Mouse (Mus musculus): ENCODE measurements at regions not wholly inside any gene's neighbourhood (a gene's known extent, or its start where the extent isn't known, plus 50 kb on each side); places are given as distances from the start of the nearest gene placed in this dataset.

DNA sequence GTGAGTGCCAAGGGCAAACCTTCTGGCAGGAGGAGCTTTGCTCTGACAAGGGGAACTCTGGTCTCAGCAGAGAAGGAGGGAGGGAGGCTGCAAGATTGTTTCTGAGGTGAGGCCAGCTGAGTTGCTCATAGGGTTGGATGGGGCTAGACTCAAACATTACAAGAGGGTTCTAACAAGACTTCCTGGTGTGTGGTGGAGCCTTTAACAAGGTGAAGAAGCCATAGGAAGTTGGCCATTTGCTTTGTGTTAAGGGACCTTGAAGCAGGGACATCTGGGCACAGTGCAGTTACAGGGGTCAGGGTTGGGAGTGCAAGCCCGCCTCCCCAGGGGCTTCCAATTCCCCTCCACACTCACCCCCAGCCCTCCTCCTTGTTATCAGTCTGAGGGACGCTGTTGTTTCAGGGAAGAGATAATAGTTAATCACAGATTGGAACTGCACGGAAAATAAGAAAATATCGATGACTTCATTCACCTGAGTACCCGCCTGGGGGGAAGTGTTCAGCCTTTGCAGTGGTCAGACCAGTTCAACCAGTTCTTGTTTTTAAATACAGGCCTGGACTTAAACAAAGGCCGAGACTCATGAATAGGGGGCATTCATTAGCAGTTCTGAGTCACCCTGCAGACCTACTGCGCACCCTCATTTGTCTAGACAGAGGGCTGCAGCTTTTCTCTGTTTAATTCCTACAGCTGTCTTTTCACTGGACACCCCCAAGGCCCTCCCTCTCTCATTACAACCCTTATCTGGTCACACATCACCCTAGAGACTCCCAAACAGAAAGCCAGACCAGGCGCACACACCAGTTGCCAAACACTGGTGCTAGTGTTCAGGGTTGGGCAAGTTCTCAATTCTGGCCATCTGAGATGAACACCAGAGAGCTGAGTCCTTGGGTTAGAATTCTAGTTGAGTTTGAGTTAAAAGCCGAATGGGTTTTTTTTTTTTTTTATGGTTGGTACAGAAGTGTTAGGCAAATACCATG is 139.5 kb downstream of the Bcl2l11 start:
- TF ChIP-seq CTCF (IDR thresholded peaks at IDR 0.05; ENCODE audit: control insufficient read depth, insufficient read depth, insufficient replicate concordance, low read depth, low read length): no peak
- no peak for TF ChIP-seq POLR2A (IDR thresholded peaks at IDR 0.05; ENCODE audit: control insufficient read depth, low read depth, low read length)

DNA sequence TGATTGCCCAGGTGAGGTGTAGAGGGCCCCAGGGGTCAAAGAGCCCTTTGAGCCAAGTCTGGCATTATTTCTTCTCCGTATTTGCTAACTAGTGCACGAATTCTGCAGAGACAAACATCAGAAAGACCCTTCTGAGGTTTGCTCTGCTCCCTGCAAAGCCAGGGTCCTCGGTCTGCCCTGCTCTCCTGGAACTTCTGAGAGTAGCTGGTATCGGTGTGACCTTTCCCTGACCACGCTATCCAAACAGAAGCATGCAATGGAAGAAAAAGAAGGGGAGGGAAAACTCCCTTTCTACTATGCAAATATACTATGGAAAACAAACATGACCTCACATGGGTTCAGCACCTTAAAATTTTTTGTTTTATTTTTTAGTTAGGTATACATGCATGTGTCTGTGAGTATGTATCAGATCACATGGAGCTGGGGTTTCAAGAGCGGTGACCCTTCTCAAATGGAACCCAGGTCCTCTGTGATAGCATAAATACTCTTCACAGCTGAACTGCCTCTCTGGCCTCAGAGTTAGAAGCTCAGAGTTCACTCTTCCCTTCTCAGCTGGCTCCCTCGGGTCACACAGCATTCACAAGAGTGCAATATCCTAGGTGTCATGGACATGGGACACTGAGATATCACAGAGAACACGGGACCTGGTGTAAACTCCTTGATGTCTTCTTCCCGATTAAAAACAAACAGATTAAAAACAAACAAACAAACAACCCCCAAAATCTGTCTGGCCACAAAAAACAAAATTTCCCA is 144.7 kb downstream of the Bcl2l11 start:
- no peak overlapping the region for H3K27ac ChIP-seq (ENCODE audit: control insufficient read depth, insufficient read depth, low read depth, low read length)
- TF ChIP-seq POLR2A (IDR thresholded peaks at IDR 0.05; ENCODE audit: control insufficient read depth, low read depth, low read length): no peak
- no peak for TF ChIP-seq CTCF (IDR thresholded peaks at IDR 0.05; ENCODE audit: control insufficient read depth, insufficient read depth, insufficient replicate concordance, low read depth, low read length)
- no peaks in the 10 kb centered on the region for H3K4me1 ChIP-seq (ENCODE audit: control insufficient read depth, insufficient read depth, low read length)
- no peaks in the 10 kb centered on the region for H3K36me3 ChIP-seq (ENCODE audit: control insufficient read depth, insufficient read depth, low read length)
- H3K27me3 ChIP-seq (ENCODE audit: control insufficient read depth, insufficient read depth, low read length): no peaks in the 10 kb centered on the region
- H3K4me3 ChIP-seq (ENCODE audit: control insufficient read depth, low read depth, low read length): no peak overlapping the region

More for the DNA sequence above, 139.5 kb downstream of the Bcl2l11 start:
- Histone ChIP-seq H3K27me3 (ENCODE audit: control insufficient read depth, insufficient read depth, low read length) (no peaks in the 10 kb centered on the region), H3K4me3 (ENCODE audit: control insufficient read depth, low read depth, low read length) (no peak overlapping the region), H3K4me1 (ENCODE audit: control insufficient read depth, insufficient read depth, low read length) (no peaks in the 10 kb centered on the region), H3K27ac (ENCODE audit: control insufficient read depth, insufficient read depth, low read depth, low read length) (no peak overlapping the region), H3K36me3 (ENCODE audit: control insufficient read depth, insufficient read depth, low read length) (no peaks in the 10 kb centered on the region)

DNA sequence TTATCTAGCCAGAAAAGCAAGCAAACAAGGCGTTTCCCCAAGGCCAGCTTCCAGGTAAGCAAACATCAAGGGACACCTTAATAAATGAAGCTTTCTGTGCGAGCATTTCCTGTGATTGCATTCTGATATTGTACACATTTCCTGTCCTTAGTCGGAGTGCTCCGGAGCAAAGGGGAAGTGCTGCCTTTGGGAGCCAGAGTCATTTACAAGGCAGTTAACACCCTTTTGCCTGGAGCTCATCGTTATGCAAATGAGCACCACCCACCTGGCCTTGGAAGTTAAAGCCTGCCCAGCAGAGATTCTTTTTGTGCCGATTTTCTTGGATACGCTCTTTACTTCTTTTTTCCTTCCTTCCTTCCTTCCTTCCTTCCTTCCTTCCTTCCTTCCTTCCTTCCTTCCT is 147.0 kb downstream of the Bcl2l11 start:
- no peak for TF ChIP-seq POLR2A (IDR thresholded peaks at IDR 0.05; ENCODE audit: control insufficient read depth, low read depth, low read length)
- TF ChIP-seq CTCF (IDR thresholded peaks at IDR 0.05; ENCODE audit: control insufficient read depth, insufficient read depth, insufficient replicate concordance, low read depth, low read length): no peak
- Histone ChIP-seq H3K4me3 (ENCODE audit: control insufficient read depth, low read depth, low read length) (no peak overlapping the region), H3K36me3 (ENCODE audit: control insufficient read depth, insufficient read depth, low read length) (no peaks in the 10 kb centered on the region), H3K27me3 (ENCODE audit: control insufficient read depth, insufficient read depth, low read length) (no peaks in the 10 kb centered on the region), H3K4me1 (ENCODE audit: control insufficient read depth, insufficient read depth, low read length) (no peaks in the 10 kb centered on the region), H3K27ac (ENCODE audit: control insufficient read depth, insufficient read depth, low read depth, low read length) (no peak overlapping the region)

DNA sequence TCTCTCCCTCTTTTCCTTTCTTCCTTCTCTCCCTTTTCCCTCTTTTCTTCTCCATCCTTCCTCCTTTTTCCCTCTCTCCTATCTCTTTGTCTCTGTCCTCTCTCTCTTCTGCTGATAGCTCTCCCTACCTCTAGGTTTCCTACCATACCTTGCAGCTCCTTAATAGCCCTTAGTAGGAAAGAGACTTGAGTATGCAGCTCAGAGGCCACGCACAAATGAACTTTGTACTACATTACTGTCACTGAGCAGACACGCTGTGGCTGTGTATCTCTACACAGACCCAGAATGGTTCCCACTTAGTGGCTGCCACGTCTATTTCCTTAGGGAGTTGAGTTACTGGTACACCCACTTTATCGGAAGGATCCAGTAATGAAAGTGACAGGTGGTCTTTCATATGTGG is 147.5 kb downstream of the Bcl2l11 start:
- no peaks in the 10 kb centered on the region for H3K27me3 ChIP-seq (ENCODE audit: control insufficient read depth, insufficient read depth, low read length)
- no peak overlapping the region for H3K27ac ChIP-seq (ENCODE audit: control insufficient read depth, insufficient read depth, low read depth, low read length)
- no peaks in the 10 kb centered on the region; the same call in 1 of the 2 replicates for H3K4me1 ChIP-seq (ENCODE audit: control insufficient read depth, insufficient read depth, low read length)
- H3K4me3 ChIP-seq (ENCODE audit: control insufficient read depth, low read depth, low read length): no peak overlapping the region
- TF ChIP-seq POLR2A (IDR thresholded peaks at IDR 0.05; ENCODE audit: control insufficient read depth, low read depth, low read length) (no peak), CTCF (IDR thresholded peaks at IDR 0.05; ENCODE audit: control insufficient read depth, insufficient read depth, insufficient replicate concordance, low read depth, low read length) (no peak)
- no peaks in the 10 kb centered on the region for H3K36me3 ChIP-seq (ENCODE audit: control insufficient read depth, insufficient read depth, low read length)

DNA sequence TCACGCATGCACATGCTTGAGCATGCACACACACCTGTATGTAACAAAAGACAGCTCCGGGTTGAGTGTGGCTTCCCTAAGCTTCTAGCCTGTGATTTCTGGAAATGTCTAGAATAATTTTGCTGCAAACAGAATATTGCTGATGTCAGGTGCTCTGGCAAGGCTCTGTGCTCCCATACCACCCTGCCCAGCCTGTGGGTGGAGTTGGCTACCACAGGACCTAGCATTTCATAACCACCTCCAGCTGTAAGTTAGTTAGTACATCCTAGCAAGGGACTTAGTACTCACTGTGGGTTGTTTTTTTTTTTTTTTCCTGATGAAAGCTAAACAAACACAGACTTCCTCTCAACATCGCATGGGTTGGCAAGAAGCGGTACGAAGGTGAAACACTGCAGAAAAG is 150.5 kb downstream of the Bcl2l11 start:
- H3K27me3 ChIP-seq (ENCODE audit: control insufficient read depth, insufficient read depth, low read length): no peaks in the 10 kb centered on the region

DNA sequence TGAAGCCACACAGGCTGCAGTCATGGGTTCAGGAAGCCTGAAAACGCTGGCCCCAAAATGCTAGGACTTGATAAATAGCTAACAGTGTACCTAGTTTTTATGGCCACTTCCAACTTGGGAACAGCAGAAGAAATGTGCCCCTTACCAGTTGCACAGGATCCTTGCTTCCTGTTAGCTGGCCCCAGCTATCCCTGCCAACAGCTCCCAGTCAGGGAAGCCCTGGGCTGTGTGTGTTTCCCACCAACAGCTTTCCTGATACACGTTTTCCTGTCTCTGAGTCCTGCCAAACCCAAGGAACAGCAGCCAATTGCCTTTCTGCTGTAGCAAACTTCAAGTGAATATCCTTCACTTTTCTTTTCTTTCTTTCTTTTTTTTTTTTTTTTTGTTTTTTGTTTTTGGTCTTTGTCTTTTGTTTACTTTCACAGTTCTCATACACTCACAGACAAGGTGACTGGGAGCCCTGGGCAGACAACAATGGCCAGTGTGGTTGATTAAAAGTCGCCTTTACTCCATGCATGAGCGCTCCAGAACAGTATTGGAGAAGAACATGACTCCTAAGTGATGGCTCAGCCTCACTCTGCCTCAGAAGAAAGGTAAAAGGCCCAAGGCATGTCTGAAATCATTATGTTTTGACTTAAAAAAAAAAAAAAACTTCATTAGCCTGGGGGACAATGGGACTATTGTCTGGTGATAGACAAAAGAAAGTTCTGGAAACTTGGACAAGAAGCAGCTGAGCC is 151.7 kb downstream of the Bcl2l11 start:
- no peak overlapping the region for H3K27ac ChIP-seq (ENCODE audit: control insufficient read depth, insufficient read depth, low read depth, low read length)
- no peak overlapping the region for H3K4me3 ChIP-seq (ENCODE audit: control insufficient read depth, low read depth, low read length)
- H3K36me3 ChIP-seq (ENCODE audit: control insufficient read depth, insufficient read depth, low read length): no peaks in the 10 kb centered on the region
- TF ChIP-seq CTCF (IDR thresholded peaks at IDR 0.05; ENCODE audit: control insufficient read depth, insufficient read depth, insufficient replicate concordance, low read depth, low read length) (no peak), POLR2A (IDR thresholded peaks at IDR 0.05; ENCODE audit: control insufficient read depth, low read depth, low read length) (no peak)
- H3K27me3 ChIP-seq (ENCODE audit: control insufficient read depth, insufficient read depth, low read length): no peaks in the 10 kb centered on the region
- H3K4me1 ChIP-seq (ENCODE audit: control insufficient read depth, insufficient read depth, low read length): no peaks in the 10 kb centered on the region; the same call in 1 of the 2 replicates

More for the DNA sequence above, 150.5 kb downstream of the Bcl2l11 start:
- H3K36me3 ChIP-seq (ENCODE audit: control insufficient read depth, insufficient read depth, low read length): no peaks in the 10 kb centered on the region
- TF ChIP-seq CTCF (IDR thresholded peaks at IDR 0.05; ENCODE audit: control insufficient read depth, insufficient read depth, insufficient replicate concordance, low read depth, low read length) (no peak), POLR2A (IDR thresholded peaks at IDR 0.05; ENCODE audit: control insufficient read depth, low read depth, low read length) (no peak)
- H3K4me3 ChIP-seq (ENCODE audit: control insufficient read depth, low read depth, low read length): no peak overlapping the region
- H3K4me1 ChIP-seq (ENCODE audit: control insufficient read depth, insufficient read depth, low read length): no peaks in the 10 kb centered on the region; the same call in 1 of the 2 replicates
- no peak overlapping the region for H3K27ac ChIP-seq (ENCODE audit: control insufficient read depth, insufficient read depth, low read depth, low read length)
